Mouse (Mus musculus) liver, adult 2 months (tissue): Measurements from ENCODE around the gene Gpr153.

ENCODE experiments used
- CTCF ChIP-seq: fragments of 200-500 bp; IDR thresholded peaks from 2 replicates; pipeline ENCODE4 v1.5.1; 2011; ENCODE audit warnings: low read depth, low read length, control low read depth
- POLR2A ChIP-seq: fragments of 200-500 bp; IDR thresholded peaks from 2 replicates; pipeline ENCODE4 v1.6.1; 2011; ENCODE audit warnings: low read length, control low read depth; ENCODE audit not compliant: insufficient read depth; ENCODE audit errors: extremely low read depth

- no peak for TF ChIP-seq POLR2A
- no peak for TF ChIP-seq CTCF
These were observed 674 bp downstream of the Gpr153 start for GRCm38 (mm10) chr4:152274681-152275131.
